Mouse (Mus musculus) testis, adult 2 months (tissue): ENCODE measurements around the gene Map6d1.

ENCODE experiments used
- CTCF ChIP-seq: fragments of 200-500 bp; IDR thresholded peaks from 2 replicates; pipeline ENCODE4 v1.5.1; 2012; ENCODE audit warnings: low read depth, mild to moderate bottlenecking, inconsistent platforms, low read length, moderate library complexity; ENCODE audit not compliant: control insufficient read depth, insufficient read depth, insufficient replicate concordance
- POLR2A ChIP-seq: fragments of 200-500 bp; IDR thresholded peaks from 2 replicates; pipeline ENCODE4 v1.6.1; 2012; ENCODE audit warnings: low read depth, mild to moderate bottlenecking, inconsistent platforms, low read length, moderate library complexity; ENCODE audit not compliant: control insufficient read depth

GRCm38 (mm10) chr16:20213591-20214226, 27.4 kb downstream of the Map6d1 start:
- TF ChIP-seq POLR2A (no peak), CTCF (no peak)
